Mouse (Mus musculus): ENCODE results near the gene Wdr95. TPM values are rescaled to one million over a fixed set of nuclear protein-coding genes. Genes with fewer than 3 reads are reported as not detected.

The Wdr95 gene
- total and polyA plus RNA-seq, 3 experiments, result 0.29 TPM; not detected in 2

GRCm38 (mm10) chr5:149503423-149504175 is 24.9 kb upstream of the Wdr95 start:
- H3K27ac ChIP-seq, result no peak overlapping the region
- no peak for DNase-seq
- intact Hi-C loops (cut with DNase I), result no loop called here

DNA sequence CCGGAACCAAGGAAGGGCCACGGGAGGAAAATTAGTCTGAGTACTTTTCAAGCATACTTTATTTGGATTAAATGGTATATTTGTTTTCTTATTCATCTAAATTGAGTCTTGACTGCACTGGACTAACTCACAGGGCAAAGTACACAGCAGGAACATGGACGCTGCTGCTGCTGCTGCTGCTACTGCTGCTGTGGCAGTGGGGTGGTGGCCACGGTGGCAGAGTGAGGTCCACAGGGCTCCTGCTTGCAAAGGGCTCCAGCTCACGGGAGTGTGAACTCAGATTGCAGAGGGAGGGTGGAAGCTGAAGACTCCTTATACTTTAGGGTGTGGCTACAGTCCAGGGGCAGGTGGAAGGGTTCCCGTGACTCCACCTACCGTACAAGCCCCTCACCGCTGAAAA is 23.5 kb upstream of the Wdr95 start:
- no peak overlapping the region for H3K9ac ChIP-seq (ENCODE audit: low read depth, low read length)
- intact Hi-C loops (cut with DNase I), result no loop called here
- 89% methylated on average over 8 of the region's 8 CpGs for WGBS

More at GRCm38 (mm10) chr5:149503423-149504175, 24.9 kb upstream of the Wdr95 start:
- 82% methylated on average over 23 of the region's 23 CpGs for WGBS
- Histone ChIP-seq H3K27me3 (ENCODE audit: control insufficient read depth, insufficient read depth, low read length) (no peaks in the 10 kb centered on the region), H3K36me3 (ENCODE audit: control insufficient read depth, insufficient read depth, low read length) (no peaks in the 10 kb centered on the region), H3K79me2 (replicated peaks; ENCODE audit: control insufficient read depth, insufficient read depth, low read length) (no peaks in the 10 kb centered on the region), H3K4me1 (ENCODE audit: control insufficient read depth, insufficient read depth, low read length) (no peaks in the 10 kb centered on the region), H3K9ac (ENCODE audit: low read depth, low read length) (no peak overlapping the region), H3K4me3 (no peak overlapping the region)
- TF ChIP-seq EP300 (IDR thresholded peaks at IDR 0.05; ENCODE audit: insufficient read depth, low read depth, low read length), result no peak
- no peak for TF ChIP-seq POLR2A (IDR thresholded peaks at IDR 0.05; ENCODE audit: insufficient read depth, low read depth, low read length)
- no peak for TF ChIP-seq CTCF (IDR thresholded peaks at IDR 0.05)

GRCm38 (mm10) chr5:149506033-149506432 is 22.4 kb upstream of the Wdr95 start:
- Histone ChIP-seq H3K79me2 (replicated peaks; ENCODE audit: control insufficient read depth, insufficient read depth, low read length) (no peaks in the 10 kb centered on the region), H3K4me1 (ENCODE audit: control insufficient read depth, insufficient read depth, low read length) (no peaks in the 10 kb centered on the region), H3K27ac (no peak overlapping the region), H3K36me3 (ENCODE audit: control insufficient read depth, insufficient read depth, low read length) (no peaks in the 10 kb centered on the region), H3K4me3 (no peak overlapping the region), H3K27me3 (ENCODE audit: control insufficient read depth, insufficient read depth, low read length) (no peaks in the 10 kb centered on the region), H3K9ac (ENCODE audit: low read depth, low read length) (no peak overlapping the region)
- WGBS, result 100% methylated on average over 2 of the region's 2 CpGs
- DNase-seq, result no peak
- intact Hi-C loops (cut with DNase I), result no loop called here
- TF ChIP-seq POLR2A (IDR thresholded peaks at IDR 0.05; ENCODE audit: insufficient read depth, low read depth, low read length) (no peak), EP300 (IDR thresholded peaks at IDR 0.05; ENCODE audit: insufficient read depth, low read depth, low read length) (no peak), CTCF (IDR thresholded peaks at IDR 0.05) (no peak)

More for the DNA sequence above, 23.5 kb upstream of the Wdr95 start:
- DNase-seq, result no peak
- Histone ChIP-seq H3K27ac (no peak overlapping the region), H3K79me2 (replicated peaks; ENCODE audit: control insufficient read depth, insufficient read depth, low read length) (no peaks in the 10 kb centered on the region), H3K4me3 (no peak overlapping the region), H3K36me3 (ENCODE audit: control insufficient read depth, insufficient read depth, low read length) (no peaks in the 10 kb centered on the region), H3K4me1 (ENCODE audit: control insufficient read depth, insufficient read depth, low read length) (no peaks in the 10 kb centered on the region), H3K27me3 (ENCODE audit: control insufficient read depth, insufficient read depth, low read length) (no peaks in the 10 kb centered on the region)
- TF ChIP-seq POLR2A (IDR thresholded peaks at IDR 0.05; ENCODE audit: insufficient read depth, low read depth, low read length), result no peak
- no peak for TF ChIP-seq EP300 (IDR thresholded peaks at IDR 0.05; ENCODE audit: insufficient read depth, low read depth, low read length)
- TF ChIP-seq CTCF (IDR thresholded peaks at IDR 0.05), result no peak

GRCm38 (mm10) chr5:149508094-149509029 is 20.1 kb upstream of the Wdr95 start:
- no peaks in the 10 kb centered on the region for H3K79me2 ChIP-seq (replicated peaks; ENCODE audit: control insufficient read depth, insufficient read depth, low read length)
- H3K27ac ChIP-seq, result no peak overlapping the region
- H3K36me3 ChIP-seq (ENCODE audit: control insufficient read depth, insufficient read depth, low read length), result no peaks in the 10 kb centered on the region
- no peak overlapping the region for H3K9ac ChIP-seq (ENCODE audit: low read depth, low read length)
- 49% methylated on average over 20 of the region's 20 CpGs for WGBS
- H3K4me1 ChIP-seq (ENCODE audit: control insufficient read depth, insufficient read depth, low read length), result no peaks in the 10 kb centered on the region; the same call in 1 of the 2 replicates
- H3K27me3 ChIP-seq (ENCODE audit: control insufficient read depth, insufficient read depth, low read length), result no peaks in the 10 kb centered on the region
- intact Hi-C loops (cut with DNase I), result no loop called here
- no peak for DNase-seq
- TF ChIP-seq EP300 (IDR thresholded peaks at IDR 0.05; ENCODE audit: insufficient read depth, low read depth, low read length) (no peak), POLR2A (IDR thresholded peaks at IDR 0.05; ENCODE audit: insufficient read depth, low read depth, low read length) (no peak), CTCF (IDR thresholded peaks at IDR 0.05) (no peak)
- H3K4me3 ChIP-seq, result no peak overlapping the region

DNA sequence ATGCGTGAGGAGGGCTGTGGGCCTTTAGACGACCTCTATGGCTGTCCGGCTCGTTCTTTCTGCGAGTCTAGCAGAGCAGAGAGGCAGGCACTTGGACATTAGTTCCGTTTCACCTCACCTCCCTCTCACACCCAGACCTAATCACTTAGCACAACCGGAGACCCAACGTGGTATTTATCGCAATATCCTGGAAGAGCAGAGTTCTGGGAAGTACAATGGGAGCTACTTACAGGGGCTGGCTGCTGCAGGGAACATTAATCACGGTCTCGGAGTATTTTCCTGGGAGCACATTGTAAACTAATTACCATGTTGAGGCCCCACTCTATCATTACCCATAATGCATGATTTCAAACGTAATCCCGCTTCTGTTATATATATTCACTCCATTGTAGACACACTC is 18.2 kb upstream of the Wdr95 start:
- H3K4me3 ChIP-seq, result no peak overlapping the region
- 80% methylated on average over 13 of the region's 13 CpGs for WGBS
- TF ChIP-seq EP300 (IDR thresholded peaks at IDR 0.05; ENCODE audit: insufficient read depth, low read depth, low read length) (no peak), POLR2A (IDR thresholded peaks at IDR 0.05; ENCODE audit: insufficient read depth, low read depth, low read length) (no peak), CTCF (IDR thresholded peaks at IDR 0.05) (no peak)

More for the DNA sequence above, 18.2 kb upstream of the Wdr95 start:
- DNase-seq, result no peak
- Histone ChIP-seq H3K27ac (no peak overlapping the region), H3K9ac (ENCODE audit: low read depth, low read length) (no peak overlapping the region), H3K79me2 (replicated peaks; ENCODE audit: control insufficient read depth, insufficient read depth, low read length) (no peaks in the 10 kb centered on the region), H3K36me3 (ENCODE audit: control insufficient read depth, insufficient read depth, low read length) (no peaks in the 10 kb centered on the region), H3K4me1 (ENCODE audit: control insufficient read depth, insufficient read depth, low read length) (no peaks in the 10 kb centered on the region; the same call in none of the 2 replicates), H3K27me3 (ENCODE audit: control insufficient read depth, insufficient read depth, low read length) (no peaks in the 10 kb centered on the region)
- intact Hi-C loops (cut with DNase I), result no loop called here

All from heart, adult 2 months (tissue).